Mouse (Mus musculus) layer of hippocampus, postnatal 25 days (tissue): ENCODE measurements around the gene Thop1. TPM values are rescaled to one million over a fixed set of nuclear protein-coding genes. Genes with fewer than 3 reads are reported as not detected.

Experiments
- DNase-seq, 2 experiments: peaks; one replicate each; pipeline ENCODE4 v3.0.0; 2022; ENCODE audit warnings: mixed read lengths in 2 of 2, low spot score in 1 of 2; ENCODE audit errors: extremely low spot score in 1 of 2
- microRNA-seq, 2 experiments: library from miRNA; unstranded; fragments of <30 nt; microRNA quantifications; one replicate each; pipeline ENCODE4 v1.2.0; 2021
- total RNA-seq, 2 experiments: library from RNA; stranded (reverse); gene quantifications; 2 replicates each; pipeline ENCODE4 v1.2.3; 2021

The Thop1 gene
- total RNA-seq, 2 experiments from 2014 or later, result 51.3 to 54.6 TPM

- peak; percentile 92 to 93 for DNase-seq
These were observed 35.8 kb downstream of the Thop1 start, which contains the start of gene Map2k2 for GRCm38 (mm10) chr10:81105565-81106112. Gene Map2k2 (plus strand): TSS chr10:81105915.

- peak in 1 of 2 experiments; percentile 65 for DNase-seq
These were observed 36.4 kb downstream of the Thop1 start for GRCm38 (mm10) chr10:81106113-81106721.

GRCm38 (mm10) chr10:81112946-81113345 lies 43.1 kb downstream of the Thop1 start:
- no peak for DNase-seq

- DNase-seq, result no peak
These were observed 49.8 kb downstream of the Thop1 start for GRCm38 (mm10) chr10:81119625-81120024.

- DNase-seq, result no peak
These were observed 50.8 kb downstream of the Thop1 start for GRCm38 (mm10) chr10:81120650-81121049.

- no peak for DNase-seq
These were observed 53.1 kb downstream of the Thop1 start for GRCm38 (mm10) chr10:81122889-81123288.

- no peak for DNase-seq
These were observed 53.7 kb downstream of the Thop1 start for GRCm38 (mm10) chr10:81123500-81123899.

Small RNAs within 50 kb of the gene (microRNA-seq; reads per million reads assigned to microRNA genes)
- 0 reads per million in 2 experiments for gene Mir5615-1
- 0 reads per million in 2 experiments for gene Mir5615-2

Other genes with a start within 250 kb of the Thop1 start
- gene Oaz1, start 243.4 kb upstream of the Thop1 start, total RNA-seq, result 100 to 1,000 TPM; 491 to 550 TPM
- 10 to 100 TPM; 38.3 to 39.9 TPM for gene Lingo3, start 226.0 kb upstream of the Thop1 start, total RNA-seq
- gene Lsm7, start 214.8 kb upstream of the Thop1 start, total RNA-seq, result 10 to 100 TPM; 41.5 to 43.8 TPM
- 10 to 100 TPM; 61.5 to 65.7 TPM for gene Sppl2b, start 214.8 kb upstream of the Thop1 start, total RNA-seq
- under 1 TPM; 0.40 to 0.62 TPM for gene Tmprss9, start 198.2 kb upstream of the Thop1 start, total RNA-seq
- 100 to 1,000 TPM; 145 to 167 TPM for gene Timm13, start 169.1 kb upstream of the Thop1 start, total RNA-seq
- gene Lmnb2, start 151.8 kb upstream of the Thop1 start, total RNA-seq, result 10 to 100 TPM; 17.5 to 19.6 TPM
- gene Gadd45b, start 140.0 kb upstream of the Thop1 start, total RNA-seq, result 10 to 100 TPM; 15.0 to 16.7 TPM
- 100 to 1,000 TPM; 180 to 184 TPM for gene Gng7, start 55.1 kb upstream of the Thop1 start, total RNA-seq
- gene Diras1, start 44.4 kb upstream of the Thop1 start, total RNA-seq, result 100 to 1,000 TPM in 1 of 2 experiments, 10 to 100 TPM in 1; 98.7 to 103 TPM
- gene Slc39a3, start 32.6 kb upstream of the Thop1 start, total RNA-seq, result 10 to 100 TPM; 67.5 to 74.9 TPM
- 100 to 1,000 TPM; 171 to 178 TPM for gene Sgta, start 9.9 kb upstream of the Thop1 start, total RNA-seq
- under 1 TPM; 0.81 to 0.94 TPM for gene Creb3l3, start 28.8 kb downstream of the Thop1 start, total RNA-seq
- gene Map2k2, start 35.9 kb downstream of the Thop1 start, total RNA-seq, result 100 to 1,000 TPM; 123 to 127 TPM
- gene Zbtb7a, start 65.2 kb downstream of the Thop1 start, total RNA-seq, result 100 to 1,000 TPM in 1 of 2 experiments, 10 to 100 TPM in 1; 94.7 to 101 TPM
- 10 to 100 TPM; 28.2 to 28.9 TPM for gene Pias4, start 97.9 kb downstream of the Thop1 start, total RNA-seq
- 100 to 1,000 TPM; 896 to 944 TPM for gene Eef2, start 106.6 kb downstream of the Thop1 start, total RNA-seq
- gene Dapk3, start 113.0 kb downstream of the Thop1 start, total RNA-seq, result 10 to 100 TPM; 71.7 to 71.8 TPM
- not detected for gene 4930442H23Rik, start 113.8 kb downstream of the Thop1 start, total RNA-seq
- under 1 TPM; 0.19 to 0.20 TPM for gene Nmrk2, start 132.0 kb downstream of the Thop1 start, total RNA-seq
- gene Atcay, start 160.8 kb downstream of the Thop1 start, total RNA-seq, result 100 to 1,000 TPM; 154 to 155 TPM
- 10 to 100 TPM; 55.6 to 69.0 TPM for gene Zfr2, start 163.1 kb downstream of the Thop1 start, total RNA-seq
- 100 to 1,000 TPM; 222 to 244 TPM for gene Matk, start 182.9 kb downstream of the Thop1 start, total RNA-seq
- 10 to 100 TPM; 38.6 to 44.0 TPM for gene Mrpl54, start 196.9 kb downstream of the Thop1 start, total RNA-seq
- gene Apba3, start 196.9 kb downstream of the Thop1 start, total RNA-seq, result 10 to 100 TPM; 35.4 to 39.5 TPM
- gene Tjp3, start 221.5 kb downstream of the Thop1 start, total RNA-seq, result 1 to 10 TPM in 1 of 2 experiments, under 1 TPM in 1; 0.86 to 1.2 TPM
- 100 to 1,000 TPM; 306 to 318 TPM for gene Pip5k1c, start 222.9 kb downstream of the Thop1 start, total RNA-seq